Mouse (Mus musculus) heart, embryonic 15.5 days (tissue): Measurements from ENCODE around the gene Chmp2b. TPM values are rescaled to one million over a fixed set of nuclear protein-coding genes. Genes with fewer than 3 reads are reported as not detected.

Source experiments
- ATAC-seq: fragments of 200-750 bp; cut with Nextera tagmentation; replicated peaks from 2 replicates; pipeline ENCODE4 v1.8.0; 2017; ENCODE audit warnings: low read depth, moderate TSS enrichment; ENCODE audit not compliant: insufficient number of reproducible peaks, insufficient read depth, low FRiP score
- H3K27ac ChIP-seq: fragments of 300-500 bp; sonication (generic); 2 replicates; pipeline ENCODE4 v1.5.1; 2015; ENCODE audit warnings: mild to moderate bottlenecking, inconsistent platforms
- H3K27me3 ChIP-seq: fragments of 300-500 bp; sonication (generic); 2 replicates; pipeline ENCODE4 v1.6.1; 2015; ENCODE audit warnings: inconsistent platforms
- H3K36me3 ChIP-seq: fragments of 300-500 bp; sonication (generic); 2 replicates; pipeline ENCODE4 v1.6.1; 2015; ENCODE audit warnings: mild to moderate bottlenecking, inconsistent platforms
- H3K4me1 ChIP-seq: fragments of 300-500 bp; sonication (generic); replicated peaks from 2 replicates; pipeline ENCODE4 v1.6.1; 2015; ENCODE audit warnings: inconsistent platforms
- H3K4me2 ChIP-seq: fragments of 300-500 bp; sonication (generic); 2 replicates; pipeline ENCODE4 v1.6.1; 2015; ENCODE audit warnings: inconsistent platforms, mild to moderate bottlenecking, moderate library complexity
- H3K4me3 ChIP-seq: fragments of 300-500 bp; sonication (generic); 2 replicates; pipeline ENCODE4 v1.5.1; 2015; ENCODE audit warnings: mild to moderate bottlenecking, inconsistent platforms
- H3K9ac ChIP-seq: fragments of 300-500 bp; sonication (generic); 2 replicates; pipeline ENCODE4 v1.6.1; 2015; ENCODE audit warnings: mild to moderate bottlenecking, inconsistent platforms
- H3K9me3 ChIP-seq: fragments of 300-500 bp; sonication (generic); replicated peaks from 2 replicates; pipeline ENCODE4 v1.6.1; 2016; ENCODE audit warnings: inconsistent platforms
- WGBS: fragments of 180-500 bp; shearing (Covaris S2); methylation state at CpG from one replicate; pipeline ENCODE4 v1.1.7; 2015; ENCODE audit warnings: mixed read lengths; 5-methylcytosine and 5-hydroxymethylcytosine counted together
- polyA plus RNA-seq: library from polyadenylated mRNA; unstranded; fragments of >200 nt; fragmentation: Nextera tagmentation; extraction: Ambion mirVana; gene quantifications from 2 replicates; pipeline ENCODE4 v1.2.1, GENCODE M21; 2015

The Chmp2b gene
- polyA plus RNA-seq = 62.3 and 63.0 TPM in 2 replicates

DNA sequence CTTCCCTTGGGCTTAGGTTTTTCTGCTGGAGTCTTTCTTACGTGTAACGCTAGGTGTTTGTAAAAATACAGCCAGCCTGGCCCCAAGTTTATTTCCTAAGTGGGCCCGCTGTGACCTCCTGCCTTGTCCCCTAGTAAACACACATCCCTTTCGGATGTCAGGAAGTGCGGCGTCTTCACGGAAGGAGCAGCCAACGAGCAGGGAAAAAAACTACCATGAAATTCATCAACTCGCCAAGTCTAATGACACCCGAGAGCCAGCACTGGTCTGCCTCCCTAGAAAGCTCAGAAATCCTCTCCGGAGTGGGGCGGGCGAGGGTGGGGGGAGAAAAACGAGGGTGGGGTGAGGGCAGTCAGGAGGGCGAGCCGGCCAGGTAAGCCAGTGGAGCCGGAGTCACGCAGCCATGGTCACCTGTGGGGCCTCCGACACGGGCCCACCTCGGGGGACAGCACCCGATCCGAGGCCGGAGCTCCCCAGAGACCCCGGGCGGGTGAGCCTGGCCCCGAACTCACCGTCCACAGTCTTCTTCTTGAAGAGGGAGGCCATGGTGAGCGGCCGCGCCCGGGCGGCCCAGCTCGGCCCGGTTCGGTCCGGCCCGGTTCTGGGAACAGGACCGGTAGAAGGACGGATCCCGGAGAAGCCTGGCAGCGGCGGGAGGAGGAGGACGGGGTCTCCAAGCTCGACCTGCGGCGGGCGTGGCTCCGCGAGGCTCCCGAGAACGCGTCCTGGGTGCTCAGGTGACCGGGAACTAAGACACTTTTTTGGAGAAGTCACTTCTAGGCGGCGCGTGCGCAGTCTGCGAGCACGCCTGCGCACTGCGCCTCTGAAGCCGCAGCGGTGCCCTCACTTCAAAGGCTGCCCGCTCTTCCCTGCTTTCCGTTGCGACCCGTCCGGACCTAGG, at the start of gene Chmp2b:
TSS of gene Chmp2b (minus strand) at position 764 of the 901 bp plus-strand sequence.
- H3K9ac ChIP-seq = peak within 1 kb of the TSS; percentile 88
- peak; percentile 90 for ATAC-seq
- peak within 1 kb of the TSS; percentile 87 for H3K4me3 ChIP-seq
- peaks cover 7% of the 10 kb centered on the region for H3K4me1 ChIP-seq
- no peaks in the 10 kb centered on the region for H3K36me3 ChIP-seq
- H3K9me3 ChIP-seq = no peaks in the 10 kb centered on the region
- H3K27me3 ChIP-seq = no peaks in the 10 kb centered on the region
- peak within 1 kb of the TSS; percentile 49; the same call in 1 of the 2 replicates for H3K27ac ChIP-seq
- peak within 1 kb of the TSS; percentile 76 for H3K4me2 ChIP-seq
- under 1% methylated on average over 69 of the region's 69 CpGs for whole genome bisulfite sequencing

DNA sequence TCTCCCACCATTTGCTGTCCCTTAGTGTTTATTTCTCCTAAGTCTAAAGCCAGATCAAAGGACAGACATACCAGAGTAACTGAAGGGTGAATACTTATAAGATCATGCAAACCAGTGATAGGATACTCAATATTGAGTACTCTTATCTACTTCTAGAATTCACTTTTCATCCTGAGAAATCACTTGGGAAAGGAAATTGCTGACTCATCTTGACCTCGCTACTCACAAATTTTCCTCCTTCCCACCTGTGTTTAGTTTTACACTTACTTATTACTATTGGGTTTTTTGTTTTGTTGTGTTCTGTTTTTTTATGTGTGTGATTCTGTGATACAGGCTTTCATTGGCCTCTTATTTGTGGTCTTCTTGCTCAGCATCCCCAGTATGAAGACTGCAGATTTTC, 49.2 kb upstream of the Chmp2b start:
- Histone ChIP-seq H3K9ac (no peak overlapping the region), H3K27me3 (no peaks in the 10 kb centered on the region), H3K4me2 (no peak overlapping the region), H3K4me1 (no peaks in the 10 kb centered on the region), H3K9me3 (no peaks in the 10 kb centered on the region), H3K27ac (no peak overlapping the region), H3K36me3 (no peaks in the 10 kb centered on the region), H3K4me3 (no peak overlapping the region)
- ATAC-seq = no peak
- 82% methylated on average over 1 of the region's 1 CpGs for WGBS

DNA sequence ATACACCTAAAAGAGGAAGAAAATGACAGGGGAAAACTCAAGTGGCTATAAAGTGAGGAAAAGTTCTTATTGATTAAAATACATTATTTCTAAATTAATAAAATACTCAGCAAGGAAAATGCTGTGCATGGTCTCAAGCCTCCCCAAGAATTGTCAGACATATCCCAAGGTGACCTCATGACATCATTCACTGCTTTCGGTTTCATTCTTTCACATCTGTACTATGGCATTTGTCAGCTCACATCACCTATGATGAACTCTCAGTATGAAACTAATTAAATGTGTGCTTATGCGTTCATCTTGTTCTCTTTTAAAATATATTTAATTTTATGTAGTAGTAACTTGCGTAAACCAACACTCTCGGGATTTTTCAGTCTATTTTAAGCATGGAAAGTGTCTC, 38.3 kb upstream of the Chmp2b start:
- ATAC-seq = no peak
- Histone ChIP-seq H3K36me3 (no peaks in the 10 kb centered on the region), H3K27me3 (no peaks in the 10 kb centered on the region), H3K9ac (no peak overlapping the region), H3K9me3 (no peaks in the 10 kb centered on the region), H3K4me3 (no peak overlapping the region), H3K27ac (no peak overlapping the region), H3K4me1 (no peaks in the 10 kb centered on the region), H3K4me2 (no peak overlapping the region)
- WGBS = 81% methylated on average over 4 of the region's 4 CpGs

DNA sequence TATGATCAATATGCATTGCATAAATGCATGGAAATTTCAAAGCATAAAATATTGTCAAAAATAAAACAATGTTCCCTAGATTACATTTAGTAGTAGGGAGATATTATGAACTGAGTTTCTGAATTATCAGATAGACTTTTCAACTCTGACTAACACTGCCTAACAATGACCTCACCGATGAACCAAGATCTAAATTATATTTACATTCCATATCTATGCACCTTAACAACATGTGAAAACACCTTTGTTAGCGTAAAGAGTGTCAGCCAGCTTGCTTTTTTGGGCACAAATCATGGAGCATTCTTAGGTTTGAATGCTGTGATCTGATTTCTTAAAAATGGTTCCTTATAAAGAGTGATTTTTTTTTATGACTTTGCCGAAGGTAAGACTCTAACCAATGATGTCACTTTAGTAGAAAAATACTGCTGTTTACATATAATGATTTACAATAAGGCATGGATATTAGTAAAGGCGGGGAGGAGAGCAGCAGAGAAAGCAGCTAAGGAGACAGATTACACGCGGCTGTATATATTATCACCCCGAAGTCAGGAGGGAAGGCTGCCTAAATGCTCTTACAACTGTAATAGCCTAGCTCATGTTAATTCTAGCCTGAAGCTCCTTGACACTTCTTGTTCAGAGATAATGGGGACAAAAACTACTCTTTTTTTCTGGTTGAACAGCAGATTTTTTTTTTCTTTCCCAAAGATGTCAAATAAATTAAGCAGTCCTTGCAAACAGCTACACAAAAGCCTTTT, 23.8 kb upstream of the Chmp2b start:
- Histone ChIP-seq H3K36me3 (no peaks in the 10 kb centered on the region), H3K4me2 (no peak overlapping the region), H3K27ac (no peak overlapping the region), H3K4me1 (no peaks in the 10 kb centered on the region), H3K9ac (no peak overlapping the region), H3K27me3 (no peaks in the 10 kb centered on the region), H3K4me3 (no peak overlapping the region), H3K9me3 (no peaks in the 10 kb centered on the region)
- 70% methylated on average over 7 of the region's 7 CpGs for WGBS
- ATAC-seq = no peak

DNA sequence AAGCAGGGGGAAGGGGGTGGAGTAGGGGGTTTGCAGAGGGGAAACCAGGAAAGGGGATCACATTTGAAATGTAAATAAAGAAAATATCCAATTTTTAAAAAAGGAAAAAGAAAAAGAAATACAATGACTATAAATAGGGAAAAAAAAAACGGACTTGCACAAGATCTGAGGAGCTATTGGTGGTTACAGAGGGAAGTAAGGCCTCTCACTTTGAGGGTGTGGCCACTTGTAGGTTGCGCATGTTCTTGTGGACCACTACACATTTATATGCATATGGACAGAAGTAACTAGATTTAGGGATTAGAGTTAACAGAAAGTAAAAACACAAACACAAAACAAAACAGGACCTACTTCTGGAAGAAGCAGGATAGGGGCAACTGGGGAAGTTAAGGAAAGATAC, 23.2 kb upstream of the Chmp2b start:
- Histone ChIP-seq H3K4me3 (no peak overlapping the region), H3K4me1 (no peaks in the 10 kb centered on the region), H3K27me3 (no peaks in the 10 kb centered on the region), H3K9ac (no peak overlapping the region), H3K36me3 (no peaks in the 10 kb centered on the region), H3K9me3 (no peaks in the 10 kb centered on the region), H3K4me2 (no peak overlapping the region), H3K27ac (no peak overlapping the region)
- 73% methylated on average over 2 of the region's 2 CpGs for WGBS
- no peak for ATAC-seq

DNA sequence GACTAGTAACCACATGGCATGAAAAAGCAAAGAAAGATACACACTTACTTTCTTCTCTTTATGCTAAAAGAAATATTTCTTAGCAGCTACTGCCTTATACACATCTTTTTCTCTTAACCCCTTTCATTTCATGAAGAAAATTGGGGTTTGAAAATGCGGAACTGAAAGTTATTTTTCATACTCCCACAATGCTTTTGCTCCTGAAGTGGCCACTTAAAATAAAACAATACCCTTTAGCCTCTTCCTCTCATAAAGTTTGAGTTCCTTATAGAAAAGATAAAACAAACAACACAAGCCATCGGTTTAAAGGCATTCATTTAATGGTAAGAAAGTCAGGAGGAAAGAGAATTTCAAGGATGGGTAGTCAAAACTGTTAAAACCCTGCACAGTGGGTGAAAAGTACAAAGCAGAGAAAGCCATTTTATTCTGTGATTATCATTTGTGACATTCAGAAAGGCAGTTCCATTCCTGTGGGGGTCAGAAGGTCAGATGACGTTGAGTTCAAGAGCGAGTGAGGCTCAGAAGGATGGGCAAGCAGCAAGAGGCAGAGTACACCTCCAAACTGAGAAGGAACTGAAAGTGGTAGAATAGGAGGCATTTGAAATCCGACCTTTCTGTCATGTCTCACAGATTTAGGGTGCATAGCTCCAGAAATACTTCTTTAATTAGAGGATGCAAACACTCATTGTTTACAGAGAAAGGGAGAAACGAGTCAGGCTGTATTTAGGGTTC, 14.9 kb upstream of the Chmp2b start:
- no peak for ATAC-seq
- H3K9ac ChIP-seq = no peak overlapping the region
- H3K36me3 ChIP-seq = no peaks in the 10 kb centered on the region
- H3K4me2 ChIP-seq = no peak overlapping the region
- H3K9me3 ChIP-seq = no peaks in the 10 kb centered on the region
- no peak overlapping the region for H3K27ac ChIP-seq
- H3K27me3 ChIP-seq = no peaks in the 10 kb centered on the region
- H3K4me1 ChIP-seq = no peaks in the 10 kb centered on the region
- 62% methylated on average over 6 of the region's 6 CpGs for WGBS
- H3K4me3 ChIP-seq = no peak overlapping the region

DNA sequence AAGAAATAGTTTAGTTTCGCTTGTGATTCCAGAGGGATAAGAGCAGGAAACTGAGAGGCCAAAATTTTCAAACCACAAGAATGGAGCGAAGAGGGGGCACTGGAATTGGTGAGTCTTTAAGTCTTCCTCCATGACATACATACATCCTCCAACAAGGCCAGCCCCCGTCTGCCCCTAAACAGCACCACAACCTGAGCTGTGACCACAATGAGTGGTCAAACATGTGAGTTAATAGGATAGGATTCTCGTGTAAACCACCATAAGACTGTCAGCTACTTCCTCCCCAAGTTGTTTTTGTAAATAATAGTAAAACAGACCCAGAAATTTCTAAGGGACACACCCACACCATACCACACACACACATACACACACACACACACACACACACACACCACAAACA, 6.3 kb upstream of the Chmp2b start:
- H3K27ac ChIP-seq = no peak overlapping the region
- no peak overlapping the region for H3K9ac ChIP-seq
- 68% methylated on average over 4 of the region's 4 CpGs for WGBS
- no peak for ATAC-seq
- H3K4me3 ChIP-seq = no peak overlapping the region
- H3K9me3 ChIP-seq = no peaks in the 10 kb centered on the region
- H3K27me3 ChIP-seq = no peaks in the 10 kb centered on the region
- H3K4me2 ChIP-seq = no peak overlapping the region
- H3K36me3 ChIP-seq = no peaks in the 10 kb centered on the region
- no peaks in the 10 kb centered on the region for H3K4me1 ChIP-seq

DNA sequence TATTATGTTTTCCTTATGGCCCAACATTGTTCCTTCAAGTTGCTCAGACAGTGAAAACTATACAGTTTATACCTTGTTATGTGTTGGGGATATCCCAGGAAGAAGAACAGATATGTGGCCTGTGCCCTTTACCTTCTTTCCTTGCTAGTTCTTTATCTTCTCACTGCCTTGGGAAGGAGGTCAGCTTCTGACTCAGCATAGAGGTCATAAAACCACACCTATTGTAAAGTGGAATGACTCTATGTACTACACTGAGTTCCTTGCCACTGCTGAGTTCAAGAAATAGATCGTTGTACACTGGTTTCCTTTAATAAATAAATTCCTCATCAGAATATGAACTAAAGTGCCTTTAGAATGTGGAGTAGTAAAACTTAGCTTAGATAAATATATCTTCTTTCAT, 2.4 kb upstream of the Chmp2b start:
- Histone ChIP-seq H3K27me3 (no peaks in the 10 kb centered on the region), H3K9me3 (no peaks in the 10 kb centered on the region), H3K36me3 (no peaks in the 10 kb centered on the region), H3K4me3 (no peak overlapping the region), H3K9ac (no peak overlapping the region), H3K4me1 (peaks cover 7% of the 10 kb centered on the region), H3K27ac (no peak overlapping the region), H3K4me2 (no peak overlapping the region)
- WGBS = 76% methylated on average over 1 of the region's 1 CpGs
- no peak for ATAC-seq

DNA sequence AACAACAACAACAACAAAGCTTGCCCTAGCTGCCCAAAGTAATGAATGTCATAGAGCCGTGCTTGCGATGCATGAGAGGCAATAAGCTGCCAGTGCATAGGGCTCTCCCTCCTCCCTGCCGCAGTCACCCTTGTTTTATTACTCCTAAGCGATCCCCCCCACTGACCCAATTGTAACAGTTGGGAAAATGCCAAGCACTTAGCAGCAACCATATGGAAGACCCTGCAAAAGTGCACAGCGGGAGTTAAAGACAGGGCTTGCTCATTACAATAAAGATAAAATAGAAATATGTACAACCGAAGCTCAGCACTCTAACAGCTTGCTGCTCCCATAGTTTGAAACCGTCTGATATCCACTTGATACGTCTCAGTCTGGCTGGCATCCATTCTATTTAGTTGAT, 1.8 kb upstream of the Chmp2b start:
- Histone ChIP-seq H3K36me3 (no peaks in the 10 kb centered on the region), H3K9ac (no peak overlapping the region), H3K9me3 (no peaks in the 10 kb centered on the region), H3K4me1 (peaks cover 7% of the 10 kb centered on the region), H3K4me2 (no peak overlapping the region), H3K27me3 (no peaks in the 10 kb centered on the region), H3K27ac (no peak overlapping the region), H3K4me3 (no peak overlapping the region)
- WGBS = 67% methylated on average over 8 of the region's 8 CpGs
- ATAC-seq = no peak

DNA sequence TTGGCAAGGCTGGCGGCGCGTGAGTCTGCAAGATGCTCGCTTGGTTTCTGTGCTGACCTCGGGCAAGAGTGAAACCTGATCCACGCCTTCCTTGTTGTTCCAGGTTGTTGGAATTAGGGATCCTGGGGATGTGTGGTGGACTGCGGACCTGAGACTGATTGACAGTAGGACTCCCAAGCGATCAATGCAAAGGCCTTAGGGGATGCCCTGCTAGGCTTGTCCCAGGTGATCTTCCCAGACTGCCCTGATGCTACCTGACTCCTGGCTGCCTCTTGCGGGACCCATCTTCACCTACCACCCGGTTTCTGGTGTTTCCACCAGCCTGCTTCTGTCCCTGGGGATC, 309 bp upstream of the Chmp2b start:
- no peaks in the 10 kb centered on the region for H3K9me3 ChIP-seq
- H3K4me1 ChIP-seq = peaks cover 7% of the 10 kb centered on the region
- peak overlapping the region; percentile 76 for H3K4me2 ChIP-seq
- no peaks in the 10 kb centered on the region for H3K36me3 ChIP-seq
- H3K4me3 ChIP-seq = peak overlapping the region; percentile 87
- no peak overlapping the region for H3K27ac ChIP-seq
- no peaks in the 10 kb centered on the region for H3K27me3 ChIP-seq
- WGBS = 3% methylated on average over 10 of the region's 10 CpGs
- ATAC-seq = no peak
- H3K9ac ChIP-seq = peak overlapping the region; percentile 88
